Mouse (Mus musculus) megakaryocyte progenitor cell, adult 5-6 weeks (primary cell): ENCODE measurements around the gene Gm8127. TPM values are rescaled to one million over a fixed set of nuclear protein-coding genes. Genes with fewer than 3 reads are reported as not detected.
"Not testable (repeated sequence)": the region's sequence is repeated elsewhere in the genome, so short reads cannot be mapped to it uniquely, and the experiment has no call there.

ENCODE experiments used
- ATAC-seq: replicated peaks from 2 replicates; pipeline ENCODE4 v1.8.0; 2016; ENCODE audit warnings: mild to moderate bottlenecking, moderate TSS enrichment, inconsistent platforms; ENCODE audit not compliant: poor library complexity
- total RNA-seq, 2 experiments: library from RNA; stranded (forward) in 1 of 2; stranded (reverse) in 1 of 2; fragments of 157-497, 149-512 nt in 1 of 2; fragments of 200-1000 nt in 1 of 2; gene quantifications; 2 replicates each; pipeline versions ENCODE4 v1.2.3 to v1.2.4; 2015 to 2017

Gene Gm8127
- not detected in 2 replicates for total RNA-seq (2015)
- not detected in 2 replicates for total RNA-seq (2017)

GRCm38 (mm10) chr14:43293503-43293902 lies at the start of gene Gm8127:
TSS of gene Gm8127 (minus strand) at chr14:43293832.
- ATAC-seq: not testable (repeated sequence)

GRCm38 (mm10) chr14:43337646-43338045 lies 44.0 kb upstream of the Gm8127 start:
- ATAC-seq: not testable (repeated sequence)

GRCm38 (mm10) chr14:43331362-43331880 lies 37.8 kb upstream of the Gm8127 start:
- ATAC-seq: not testable (repeated sequence)

GRCm38 (mm10) chr14:43328603-43329002 lies 35.0 kb upstream of the Gm8127 start:
- ATAC-seq: not testable (repeated sequence)

GRCm38 (mm10) chr14:43319516-43319915 lies 25.9 kb upstream of the Gm8127 start:
- ATAC-seq: not testable (repeated sequence)

- not testable (repeated sequence) for ATAC-seq
These were observed 15.0 kb downstream of the Gm8127 start for GRCm38 (mm10) chr14:43278681-43279080.

- not testable (repeated sequence) for ATAC-seq
These were observed 15.5 kb downstream of the Gm8127 start for GRCm38 (mm10) chr14:43278146-43278545.

GRCm38 (mm10) chr14:43277468-43277867 lies 16.2 kb downstream of the Gm8127 start:
- not testable (repeated sequence) for ATAC-seq

GRCm38 (mm10) chr14:43275752-43276151 lies 17.9 kb downstream of the Gm8127 start:
- not testable (repeated sequence) for ATAC-seq

- not testable (repeated sequence) for ATAC-seq
These were observed 18.6 kb downstream of the Gm8127 start, which contains the start of gene Gm9732 for GRCm38 (mm10) chr14:43274986-43275511. TSS of gene Gm9732 (plus strand) at chr14:43275036.

- not testable (repeated sequence) for ATAC-seq
These were observed 20.5 kb downstream of the Gm8127 start for GRCm38 (mm10) chr14:43273161-43273560.

- ATAC-seq: not testable (repeated sequence)
These were observed 24.4 kb downstream of the Gm8127 start for GRCm38 (mm10) chr14:43269211-43269610.

GRCm38 (mm10) chr14:43268521-43269084 lies 25.0 kb downstream of the Gm8127 start:
- not testable (repeated sequence) for ATAC-seq

- not testable (repeated sequence) for ATAC-seq
These were observed 30.2 kb downstream of the Gm8127 start for GRCm38 (mm10) chr14:43263421-43263820.

GRCm38 (mm10) chr14:43258349-43258748 lies 35.3 kb downstream of the Gm8127 start, which contains the start of gene Gm8126:
TSS of gene Gm8126 (plus strand) at chr14:43258649.
- ATAC-seq: not testable (repeated sequence)

- ATAC-seq: not testable (repeated sequence)
These were observed 37.1 kb downstream of the Gm8127 start for GRCm38 (mm10) chr14:43256511-43256910.

GRCm38 (mm10) chr14:43250549-43251253 lies 42.9 kb downstream of the Gm8127 start:
- ATAC-seq: not testable (repeated sequence)

GRCm38 (mm10) chr14:43249611-43250170 lies 43.9 kb downstream of the Gm8127 start:
- ATAC-seq: not testable (repeated sequence)
